Mouse (Mus musculus) intestine, embryonic 15.5 days (tissue): ENCODE measurements around the gene Kcna5. TPM values are rescaled to one million over a fixed set of nuclear protein-coding genes. Genes with fewer than 3 reads are reported as not detected.

Source experiments
- ATAC-seq: fragments of 200-750 bp; cut with Nextera tagmentation; 2 replicates; pipeline ENCODE4 v1.8.0; 2017; ENCODE audit warnings: moderate TSS enrichment, moderate library complexity
- H3K27ac ChIP-seq: fragments of 300-500 bp; sonication (generic); 2 replicates; pipeline ENCODE4 v1.5.1; 2015; ENCODE audit warnings: mild to moderate bottlenecking, inconsistent platforms
- H3K27me3 ChIP-seq: fragments of 300-500 bp; sonication (generic); replicated peaks from 2 replicates; pipeline ENCODE4 v1.6.1; 2015; ENCODE audit warnings: inconsistent platforms
- H3K36me3 ChIP-seq: fragments of 300-500 bp; sonication (generic); 2 replicates; pipeline ENCODE4 v1.6.1; 2015; ENCODE audit warnings: inconsistent platforms
- H3K4me1 ChIP-seq: fragments of 300-500 bp; sonication (generic); replicated peaks from 2 replicates; pipeline ENCODE4 v1.6.1; 2015; ENCODE audit warnings: inconsistent platforms
- H3K4me2 ChIP-seq: fragments of 300-500 bp; sonication (generic); replicated peaks from 2 replicates; pipeline ENCODE4 v1.6.1; 2015; ENCODE audit warnings: mild to moderate bottlenecking, inconsistent platforms
- H3K4me3 ChIP-seq: fragments of 300-500 bp; sonication (generic); replicated peaks from 2 replicates; pipeline ENCODE4 v1.5.1; 2015; ENCODE audit warnings: inconsistent platforms
- H3K9ac ChIP-seq: fragments of 300-500 bp; sonication (generic); 2 replicates; pipeline ENCODE4 v1.6.1; 2015; ENCODE audit warnings: inconsistent platforms
- H3K9me3 ChIP-seq: fragments of 300-500 bp; sonication (generic); 2 replicates; pipeline ENCODE4 v1.6.1; 2016; ENCODE audit warnings: inconsistent platforms
- WGBS: fragments of 180-500 bp; shearing (Covaris S2); methylation state at CpG from one replicate; pipeline ENCODE4 v1.1.7; 2015; 5-methylcytosine and 5-hydroxymethylcytosine counted together
- polyA plus RNA-seq: library from polyadenylated mRNA; unstranded; fragments of >200 nt; fragmentation: Nextera tagmentation; extraction: Ambion mirVana; gene quantifications from 2 replicates; pipeline ENCODE4 v1.2.1, GENCODE M21; 2015

Gene Kcna5
- polyA plus RNA-seq, 1 experiment from 2014 or later, result 7.5 TPM

DNA sequence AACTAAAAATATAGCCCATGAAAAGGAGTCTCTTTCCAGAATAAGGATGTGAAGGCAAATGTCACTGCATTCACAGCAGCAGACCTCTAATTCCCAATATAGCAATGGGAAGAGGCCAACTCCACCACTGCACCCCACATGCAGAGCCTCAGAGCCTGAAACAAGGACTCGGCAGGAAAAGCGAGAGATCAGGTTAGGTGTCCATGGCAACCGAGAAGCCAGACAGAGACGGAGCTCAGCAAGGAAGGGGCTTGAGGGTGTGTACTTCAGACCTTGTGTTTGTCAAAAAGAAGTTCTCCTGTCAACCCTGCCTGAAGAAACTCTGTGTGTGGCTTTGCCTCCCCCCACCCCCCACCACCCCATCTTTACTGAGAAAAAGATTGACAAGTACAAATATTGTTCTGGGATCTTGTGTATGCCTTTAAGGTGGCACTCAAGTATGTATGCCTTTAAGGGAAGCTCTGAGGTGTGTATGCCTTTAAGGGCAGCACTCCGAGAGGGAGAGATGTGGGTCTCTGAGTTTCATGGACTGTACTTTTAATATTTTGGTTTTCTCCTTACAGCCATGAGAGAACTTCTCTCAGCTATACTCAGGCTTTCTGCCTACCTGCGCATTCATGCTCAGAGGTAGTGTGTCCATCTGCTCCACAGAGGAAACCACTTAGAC, 37.9 kb downstream of the Kcna5 start:
- 0 out of 2 replicates have a peak, but pooled peaks cover 3% of the 10 kb centered on the region for H3K27me3 ChIP-seq
- no peak overlapping the region for H3K9ac ChIP-seq
- no peaks in the 10 kb centered on the region for H3K36me3 ChIP-seq
- no peak for ATAC-seq
- H3K9me3 ChIP-seq, result no peaks in the 10 kb centered on the region
- H3K4me3 ChIP-seq, result no peak overlapping the region
- H3K4me2 ChIP-seq, result no peak overlapping the region
- H3K4me1 ChIP-seq, result no peaks in the 10 kb centered on the region
- 31% methylated on average over 6 of the region's 6 CpGs for WGBS
- no peak overlapping the region for H3K27ac ChIP-seq

DNA sequence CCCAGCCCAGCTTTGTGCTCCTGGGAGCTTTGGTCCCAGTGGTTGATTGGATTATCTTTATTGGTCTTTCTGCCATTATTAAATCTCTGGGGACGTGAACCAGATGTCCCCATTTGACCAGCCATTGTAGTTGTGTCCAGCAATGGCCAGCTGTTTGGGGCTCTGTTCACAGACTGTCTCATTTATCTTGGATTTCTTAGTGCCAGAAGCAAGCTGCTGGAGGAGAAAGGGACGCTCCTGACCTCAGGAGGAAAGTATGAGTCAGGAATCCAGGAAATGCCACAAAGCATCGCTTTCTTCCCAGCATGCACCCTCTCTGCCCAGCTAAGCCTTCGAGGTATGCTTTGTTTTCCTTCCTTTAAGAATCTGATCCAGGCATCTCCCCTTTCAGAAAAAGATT, 48.1 kb downstream of the Kcna5 start:
- no peaks in the 10 kb centered on the region for H3K9me3 ChIP-seq
- no peaks in the 10 kb centered on the region for H3K27me3 ChIP-seq
- H3K27ac ChIP-seq, result no peak overlapping the region
- H3K36me3 ChIP-seq, result no peaks in the 10 kb centered on the region
- no peaks in the 10 kb centered on the region for H3K4me1 ChIP-seq
- H3K4me2 ChIP-seq, result no peak overlapping the region
- ATAC-seq, result no peak
- 30% methylated on average over 4 of the region's 4 CpGs for WGBS
- no peak overlapping the region for H3K9ac ChIP-seq
- no peak overlapping the region for H3K4me3 ChIP-seq

DNA sequence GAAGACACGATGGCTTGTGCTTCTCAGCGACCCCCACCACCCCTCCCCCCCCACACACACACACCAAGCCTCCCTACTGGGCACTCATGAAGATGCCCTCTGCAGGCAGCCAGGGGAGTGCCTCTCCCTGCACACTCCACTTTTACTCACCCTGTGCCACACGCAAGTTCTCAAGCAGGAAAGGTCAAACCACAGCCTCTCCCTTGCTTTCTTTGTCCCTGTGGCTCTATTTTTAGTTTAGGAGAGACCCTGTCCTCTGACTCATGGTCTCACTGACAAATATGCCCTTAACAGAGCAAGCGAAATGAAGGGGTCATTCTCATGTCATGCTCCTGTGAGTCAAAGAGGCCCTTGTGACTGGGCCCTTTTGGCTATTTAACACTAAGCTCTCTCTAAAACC, 50.3 kb downstream of the Kcna5 start:
- no peak for ATAC-seq
- WGBS, result 54% methylated on average over 4 of the region's 4 CpGs
- Histone ChIP-seq H3K4me2 (no peak overlapping the region), H3K9me3 (no peaks in the 10 kb centered on the region), H3K4me1 (no peaks in the 10 kb centered on the region), H3K27ac (no peak overlapping the region), H3K36me3 (no peaks in the 10 kb centered on the region), H3K9ac (no peak overlapping the region), H3K4me3 (no peak overlapping the region), H3K27me3 (no peaks in the 10 kb centered on the region)

DNA sequence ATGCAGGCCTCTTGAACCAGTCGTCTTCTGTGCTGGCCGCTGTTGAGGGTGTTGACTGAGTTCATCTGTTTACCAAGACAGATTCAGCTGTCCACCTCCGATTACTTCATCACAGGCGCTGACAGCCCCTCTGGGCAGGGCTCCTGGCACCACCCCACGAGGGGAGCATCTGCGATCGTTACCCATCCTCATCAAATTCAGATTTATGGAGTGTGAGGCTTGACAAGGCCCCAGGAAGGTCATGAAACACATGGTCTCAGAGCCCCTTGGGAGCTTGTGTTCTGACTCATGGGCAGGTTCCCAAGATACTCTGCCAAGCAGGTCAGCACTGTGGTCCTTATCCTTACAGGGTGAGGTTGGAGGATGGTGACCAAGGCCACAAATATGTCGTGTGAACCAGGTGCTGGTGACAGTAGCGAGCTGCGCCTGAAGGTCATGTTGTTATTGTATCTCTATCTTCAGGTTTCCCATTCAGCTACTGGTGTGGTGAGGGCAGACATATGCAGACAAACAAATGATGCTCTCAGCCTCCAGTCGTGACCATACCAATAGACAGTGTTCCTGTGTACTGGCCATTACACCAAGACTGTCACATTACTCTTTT, 51.8 kb downstream of the Kcna5 start:
- Histone ChIP-seq H3K4me2 (no peak overlapping the region), H3K27ac (no peak overlapping the region), H3K4me1 (no peaks in the 10 kb centered on the region), H3K4me3 (no peak overlapping the region), H3K27me3 (no peaks in the 10 kb centered on the region), H3K9ac (no peak overlapping the region), H3K9me3 (no peaks in the 10 kb centered on the region), H3K36me3 (no peaks in the 10 kb centered on the region)
- WGBS, result 69% methylated on average over 11 of the region's 11 CpGs
- no peak for ATAC-seq

Other genes with a start within 250 kb of the Kcna5 start
- gene Kcna1, start 111.0 kb upstream of the Kcna5 start, polyA plus RNA-seq, result 0.38 and 0.43 TPM in 2 replicates
- 2.6 and 2.9 TPM in 2 replicates for gene Kcna6, start 205.3 kb upstream of the Kcna5 start, polyA plus RNA-seq